8 mouse cellular contexts compared by ENCODE assay signal in genomic region chr1:151705723-151706396, GRCm38 (mm10). TPM values are rescaled to one million over a fixed set of nuclear protein-coding genes. Genes with fewer than 3 reads are reported as not detected.
DNase-seq lines count a peak whose midpoint lies in the region; ATAC-seq and TF ChIP-seq lines count a peak whose summit lies in the region.

No protein-coding gene starts in this region.

- ATAC-seq in hindbrain, embryonic 11.5 days (ENCODE audit: low FRiP score), result peak; percentile 69
- peak; percentile 80 for ATAC-seq in lung, postnatal 0 days

- 38% methylated on average over 11 of the region's 11 CpGs for WGBS in hindbrain, embryonic 11.5 days
- WGBS in lung, postnatal 0 days, result 20% methylated on average over 11 of the region's 11 CpGs

- H3K27ac ChIP-seq in hindbrain, embryonic 11.5 days (ENCODE audit: low read depth, low read length), result no peak overlapping the region
- no peak overlapping the region for H3K27ac ChIP-seq in lung, postnatal 0 days (ENCODE audit: low read length)

- no peak overlapping the region for H3K4me2 ChIP-seq in hindbrain, embryonic 11.5 days (replicated peaks; ENCODE audit: low read depth, low read length)
- no peak overlapping the region for H3K4me2 ChIP-seq in lung, postnatal 0 days (replicated peaks; ENCODE audit: low read depth, low read length)

- no peak overlapping the region for H3K9ac ChIP-seq in hindbrain, embryonic 11.5 days (ENCODE audit: low read depth, low read length)
- H3K9ac ChIP-seq in lung, postnatal 0 days (replicated peaks; ENCODE audit: low read depth), result no peak overlapping the region

- H3K36me3 ChIP-seq in hindbrain, embryonic 11.5 days (ENCODE audit: control insufficient read depth, insufficient read depth, low read length), result no peaks in the 10 kb centered on the region
- H3K36me3 ChIP-seq in lung, postnatal 0 days (ENCODE audit: insufficient read depth, low read length), result no peaks in the 10 kb centered on the region

- no peaks in the 10 kb centered on the region for H3K4me1 ChIP-seq in hindbrain, embryonic 11.5 days (replicated peaks; ENCODE audit: control insufficient read depth, insufficient read depth, low read length)
- peaks cover 4% of the 10 kb centered on the region for H3K4me1 ChIP-seq in lung, postnatal 0 days (ENCODE audit: insufficient read depth, low read depth, low read length)

- DNase-seq in R1 (ENCODE audit: low read depth, low spot score), result peak; percentile 78
- peak; percentile 90 to 96 for DNase-seq in cerebellum, postnatal 10 days
- DNase-seq in frontal cortex, postnatal 10 days (ENCODE audit: low spot score in 2 of 2), result peak; percentile 36 to 80
- DNase-seq in hindbrain, embryonic 11.5 days (ENCODE audit: low spot score), result peak; percentile 92
- peak; percentile 69 for DNase-seq in layer of hippocampus, adult 9-11 months
- DNase-seq in lung, postnatal 0 days (ENCODE audit: low spot score), result peak; percentile 88
- DNase-seq in retina, adult 2 months (ENCODE audit: low read depth, low spot score), result peak; percentile 41
- DNase-seq in thymus, postnatal 14 days, result peak; percentile 80

- H3K4me3 ChIP-seq in hindbrain, embryonic 11.5 days (ENCODE audit: low read depth, low read length), result no peak overlapping the region
- no peak overlapping the region for H3K4me3 ChIP-seq in lung, postnatal 0 days (ENCODE audit: low read depth, low read length)

- no peaks in the 10 kb centered on the region for H3K9me3 ChIP-seq in hindbrain, embryonic 11.5 days (ENCODE audit: control insufficient read depth, low read length)
- no peaks in the 10 kb centered on the region for H3K9me3 ChIP-seq in lung, postnatal 0 days (ENCODE audit: low read length)

- no peak for TF ChIP-seq EP300 in lung, postnatal 0 days (IDR thresholded peaks at IDR 0.05)

- no peaks in the 10 kb centered on the region for H3K27me3 ChIP-seq in hindbrain, embryonic 11.5 days (ENCODE audit: control insufficient read depth, insufficient read depth, low read length)
- H3K27me3 ChIP-seq in lung, postnatal 0 days (replicated peaks; ENCODE audit: insufficient read depth, low read length), result no peaks in the 10 kb centered on the region

- peak; percentile 99 for TF ChIP-seq CTCF in lung, postnatal 0 days (IDR thresholded peaks at IDR 0.05)

RNA-seq across cellular contexts. Expression of gene Edem3, which starts 49.3 kb away (rescaled TPM):
- 21.2 and 25.1 TPM in 2 replicates for polyA plus RNA-seq in hindbrain, embryonic 11.5 days (2014; fragmentation: Nextera tagmentation; extraction: Ambion mirVana)
- 10.1 and 11.2 TPM in 2 replicates for polyA plus RNA-seq in lung, postnatal 0 days (2015; fragmentation: Nextera tagmentation; extraction: Ambion mirVana)

Comparison
In these comparisons a context has a peak if more than half of its experiments do, and no peak if none do; other contexts are left out.
1. DNase-seq: peak in every context shown above with its lines; median percentile 93 in cerebellum, postnatal 10 days; 92 in hindbrain, embryonic 11.5 days; 88 in lung, postnatal 0 days; 80 in thymus, postnatal 14 days; 78 in R1; 69 in layer of hippocampus, adult 9-11 months; 58 in frontal cortex, postnatal 10 days; 41 in retina, adult 2 months.